Mouse (Mus musculus) CH12.LX (cell line): Measurements from ENCODE around the gene Ccdc169. TPM values are rescaled to one million over a fixed set of nuclear protein-coding genes. Genes with fewer than 3 reads are reported as not detected.

ENCODE experiments used
- DNase-seq: peaks from one replicate; pipeline ENCODE4 v3.0.0-alpha.2; 2013; ENCODE audit errors: extremely low read depth
- H3K27ac ChIP-seq: 2 replicates; pipeline ENCODE4 v1.5.1; 2012; ENCODE audit warnings: low read depth, mild to moderate bottlenecking, control low read depth, moderate library complexity; ENCODE audit not compliant: insufficient read depth
- H3K27me3 ChIP-seq: replicated peaks from 2 replicates; pipeline ENCODE3; 2012; ENCODE audit warnings: inconsistent platforms
- H3K36me3 ChIP-seq, 2 experiments: replicated peaks in 1 of 2; 2 replicates each; pipeline versions ENCODE3 to v1.6.1; 2012; ENCODE audit warnings: inconsistent platforms in 1 of 2, low read length in 1 of 2, mild to moderate bottlenecking in 1 of 2, mixed read lengths in 1 of 2, moderate library complexity in 1 of 2; ENCODE audit not compliant: control insufficient read depth in 1 of 2, insufficient read depth in 1 of 2
- H3K4me1 ChIP-seq, 2 experiments: 2 replicates each; pipeline ENCODE4 v1.6.1; 2012; ENCODE audit warnings: inconsistent platforms in 1 of 2, moderate library complexity in 1 of 2; ENCODE audit not compliant: insufficient read depth in 2 of 2, control insufficient read depth in 1 of 2
- H3K4me2 ChIP-seq: 2 replicates; pipeline ENCODE4 v1.6.1; 2012; ENCODE audit warnings: low read depth, mild to moderate bottlenecking, control low read depth; ENCODE audit not compliant: poor library complexity, insufficient read depth, severe bottlenecking
- H3K4me3 ChIP-seq, 3 experiments: fragments of 150-350 bp in 1 of 3; sonication (generic) in 1 of 3; replicated peaks in 1 of 3; 2 replicates each; pipeline versions ENCODE3 to v1.5.1; 2011 to 2012; ENCODE audit warnings: low read depth in 2 of 3, low read length in 2 of 3, mild to moderate bottlenecking in 2 of 3, moderate library complexity in 2 of 3, control low read depth in 1 of 3, improper control_type of control experiment in 1 of 3, inconsistent platforms in 1 of 3, mixed read lengths in 1 of 3; ENCODE audit not compliant: poor library complexity in 1 of 3
- H3K79me2 ChIP-seq: replicated peaks from 2 replicates; pipeline ENCODE4 v1.6.1; 2012; ENCODE audit warnings: mild to moderate bottlenecking, moderate library complexity; ENCODE audit not compliant: control insufficient read depth, poor library complexity, insufficient read depth, severe bottlenecking; ENCODE audit errors: extremely low read depth
- H3K9ac ChIP-seq: 2 replicates; pipeline ENCODE4 v1.6.1; 2012; ENCODE audit warnings: low read depth, mild to moderate bottlenecking, control low read depth, moderate library complexity; ENCODE audit not compliant: insufficient read depth
- H3K9me3 ChIP-seq: replicated peaks from 2 replicates; pipeline ENCODE3; 2012; ENCODE audit warnings: low read length, inconsistent platforms, mixed read lengths
- CHD2 ChIP-seq: IDR thresholded peaks from 2 replicates; pipeline ENCODE4 v1.6.1; 2011; ENCODE audit warnings: low read length, improper control_type of control experiment
- CTCF ChIP-seq, 2 experiments: IDR thresholded peaks in 1 of 2; conservative IDR thresholded peaks in 1 of 2; 2 replicates each; pipeline ENCODE4 v1.5.1; 2011 to 2012; ENCODE audit warnings: low read depth in 2 of 2, low read length in 2 of 2, improper control_type of control experiment in 1 of 2, inconsistent platforms in 1 of 2, mild to moderate bottlenecking in 1 of 2, moderate library complexity in 1 of 2
- IRF4 ChIP-seq: IDR thresholded peaks from 2 replicates; pipeline ENCODE4 v1.6.1; 2014; ENCODE audit warnings: low read depth, mild to moderate bottlenecking, inconsistent platforms, low read length, improper control_type of control experiment
- JUND ChIP-seq: conservative IDR thresholded peaks from 2 replicates; pipeline ENCODE4 v1.6.1; 2011; ENCODE audit warnings: low read depth, low read length, improper control_type of control experiment
- MAFK ChIP-seq: IDR thresholded peaks from 2 replicates; pipeline ENCODE4 v1.6.1; 2011; ENCODE audit warnings: low read length, improper control_type of control experiment; ENCODE audit not compliant: insufficient replicate concordance
- MAX ChIP-seq: IDR thresholded peaks from 2 replicates; pipeline ENCODE4 v1.6.1; 2011; ENCODE audit warnings: low read length, improper control_type of control experiment
- MEF2A ChIP-seq: IDR thresholded peaks from 2 replicates; pipeline ENCODE4 v1.6.1; 2014; ENCODE audit warnings: low read depth, mild to moderate bottlenecking, inconsistent platforms, low read length, improper control_type of control experiment, borderline replicate concordance
- MXI1 ChIP-seq: IDR thresholded peaks from 2 replicates; pipeline ENCODE4 v1.6.1; 2011; ENCODE audit warnings: mild to moderate bottlenecking, low read depth, low read length, improper control_type of control experiment
- NRF1 ChIP-seq: IDR thresholded peaks from 2 replicates; pipeline ENCODE4 v1.6.1; 2014; ENCODE audit warnings: low read depth, mild to moderate bottlenecking, inconsistent platforms, low read length, improper control_type of control experiment, moderate library complexity
- PAX5 ChIP-seq: IDR thresholded peaks from 2 replicates; pipeline ENCODE4 v1.6.1; 2012; ENCODE audit warnings: low read length, inconsistent platforms, mixed read lengths
- POLR2AphosphoS2 ChIP-seq: IDR thresholded peaks from 2 replicates; pipeline ENCODE4 v1.6.1; 2011; ENCODE audit warnings: low read depth, low read length, improper control_type of control experiment
- RAD21 ChIP-seq: IDR thresholded peaks from 2 replicates; pipeline ENCODE4 v1.6.1; 2011; ENCODE audit warnings: low read depth, mild to moderate bottlenecking, low read length, improper control_type of control experiment, moderate library complexity
- RCOR1 ChIP-seq: conservative IDR thresholded peaks from 2 replicates; pipeline ENCODE4 v1.6.1; 2012; ENCODE audit warnings: low read depth, mild to moderate bottlenecking, inconsistent platforms, low read length, improper control_type of control experiment
- SMC3 ChIP-seq: IDR thresholded peaks from 2 replicates; pipeline ENCODE4 v1.6.1; 2011; ENCODE audit warnings: low read depth, low read length, improper control_type of control experiment
- TCF12 ChIP-seq: IDR thresholded peaks from 2 replicates; pipeline ENCODE4 v1.6.1; 2014; ENCODE audit warnings: low read depth, mild to moderate bottlenecking, inconsistent platforms, low read length, improper control_type of control experiment
- UBTF ChIP-seq: IDR thresholded peaks from 2 replicates; pipeline ENCODE4 v1.6.1; 2012; ENCODE audit warnings: low read depth, mild to moderate bottlenecking, inconsistent platforms, low read length, improper control_type of control experiment, moderate library complexity
- USF1 ChIP-seq: IDR thresholded peaks from 2 replicates; pipeline ENCODE4 v1.6.1; 2014; ENCODE audit warnings: low read depth, mild to moderate bottlenecking, inconsistent platforms, low read length, improper control_type of control experiment
- USF2 ChIP-seq: conservative IDR thresholded peaks from 2 replicates; pipeline ENCODE4 v1.6.1; 2011; ENCODE audit warnings: low read depth, low read length, improper control_type of control experiment
- ZKSCAN1 ChIP-seq: IDR thresholded peaks from 2 replicates; pipeline ENCODE4 v1.6.1; 2012; ENCODE audit warnings: low read depth, inconsistent platforms, low read length, improper control_type of control experiment, borderline replicate concordance
- ZMIZ1 ChIP-seq: IDR thresholded peaks from 2 replicates; pipeline ENCODE4 v1.6.1; 2012; ENCODE audit warnings: low read depth, mild to moderate bottlenecking, inconsistent platforms, low read length, improper control_type of control experiment
- ZNF384 ChIP-seq: IDR thresholded peaks from 2 replicates; pipeline ENCODE4 v1.6.1; 2012; ENCODE audit warnings: low read depth, low read length, improper control_type of control experiment, inconsistent platforms
- dilution Hi-C: fragments of 300-500 bp; cut with MboI; formaldehyde crosslinking; loops from 2 replicates; pipeline ENCODE4 v1.14.3; 2020; ENCODE audit warnings: low sequenced_read_pairs; ENCODE audit not compliant: extremely low pct_unique_long_range_greater_than_20kb, extremely low pct_ligation_motif_present
- in situ Hi-C: fragments of 300-500 bp; cut with MboI; formaldehyde crosslinking; loops from 3 replicates; pipeline ENCODE4 v1.14.3; 2019; ENCODE audit warnings: low sequenced_read_pairs, low pct_ligation_motif_present, low pct_unique_long_range_greater_than_20kb, mixed read lengths
- polyA plus RNA-seq: library from polyadenylated mRNA; unstranded; fragments of >175 nt; gene quantifications from 2 replicates; pipeline ENCODE4 v1.2.1, GENCODE M21; 2012; ENCODE audit warnings: low read depth; ENCODE audit not compliant: insufficient read length
- total RNA-seq, 2 experiments: library from RNA; depleted of rRNA; stranded (reverse); fragments of 300-350 nt in 1 of 2; fragments of >200 nt in 1 of 2; gene quantifications; 2 replicates each; pipeline ENCODE4 v1.2.3; 2012 to 2014

The Ccdc169 gene
- total and polyA plus RNA-seq, 3 experiments: 0.08 to 0.10 TPM; not detected in 1

DNA sequence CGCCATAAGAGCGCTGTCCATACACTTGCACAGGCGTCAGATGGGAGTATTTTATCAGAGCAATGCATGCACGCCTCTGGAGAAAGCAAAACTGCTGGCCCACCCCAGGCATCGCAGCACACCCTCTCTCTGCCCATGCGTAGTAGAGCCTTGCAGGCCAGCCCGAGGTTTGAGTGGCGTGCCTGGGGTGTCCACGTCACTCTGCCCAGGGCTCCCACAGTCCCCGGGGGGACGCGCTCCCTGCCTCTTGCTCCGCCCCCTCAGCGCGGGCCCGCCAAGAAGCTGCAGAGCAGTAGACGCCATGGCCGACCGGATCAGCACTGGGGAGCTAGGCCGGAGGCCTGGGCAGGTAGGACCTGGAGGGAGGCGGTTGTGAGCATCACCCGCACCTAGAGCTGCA is 44.6 kb downstream of the Ccdc169 start, which contains the start of gene Sohlh2:
Sohlh2 (plus strand) TSS at position 263 of the 400 bp plus-strand sequence.
- Histone ChIP-seq H3K36me3 (no peaks in the 10 kb centered on the region), H3K27me3 (no peaks in the 10 kb centered on the region), H3K79me2 (no peaks in the 10 kb centered on the region), H3K4me2 (no peak within 1 kb of the TSS), H3K4me1 (no peaks in the 10 kb centered on the region), H3K9ac (no peak within 1 kb of the TSS), H3K27ac (no peak within 1 kb of the TSS), H3K9me3 (peaks cover 17% of the 10 kb centered on the region), H3K4me3 (no peak within 1 kb of the TSS)
- in situ Hi-C loops: no loop called here
- dilution Hi-C loops: no loop called here
- TF ChIP-seq USF1 (no peak), ZMIZ1 (no peak), POLR2AphosphoS2 (no peak), JUND (no peak), NRF1 (no peak), MAFK (no peak), CTCF (conservative IDR thresholded peaks at IDR 0.05 in 1 of 2, IDR thresholded peaks at IDR 0.05 in 1 of 2; ENCODE audit: low read depth in 2 of 2, low read length in 2 of 2) (no peak), CHD2 (no peak), IRF4 (no peak), TCF12 (no peak)
- no peak for DNase-seq

DNA sequence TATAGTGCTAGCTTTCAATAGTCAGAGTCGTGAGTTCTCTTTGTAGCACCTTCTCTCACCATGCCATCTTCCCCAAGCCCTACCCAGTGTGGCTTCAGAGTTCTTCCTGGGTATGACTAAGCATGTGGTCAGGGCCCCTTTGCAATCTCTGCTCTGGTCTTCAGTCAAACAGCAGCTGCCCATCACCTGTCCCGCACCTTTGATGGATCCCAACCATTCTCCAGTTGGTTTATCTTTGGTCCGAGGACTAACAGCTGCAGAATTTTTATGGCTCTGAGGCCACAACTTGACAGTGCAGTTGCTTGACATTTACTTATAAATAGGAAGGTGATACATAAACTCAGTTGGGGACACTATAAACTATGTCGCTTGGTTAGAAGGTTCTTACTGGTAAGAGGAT is 54.5 kb downstream of the Ccdc169 start:
- no peak overlapping the region for H3K27ac ChIP-seq
- H3K79me2 ChIP-seq: no peaks in the 10 kb centered on the region
- H3K4me3 ChIP-seq: no peak overlapping the region
- no peaks in the 10 kb centered on the region for H3K4me1 ChIP-seq
- H3K27me3 ChIP-seq: no peaks in the 10 kb centered on the region
- TF ChIP-seq CHD2 (no peak), ZNF384 (no peak), SMC3 (no peak), MEF2A (no peak), RAD21 (no peak), UBTF (no peak), MAX (no peak), USF2 (no peak), ZKSCAN1 (no peak), POLR2AphosphoS2 (no peak), USF1 (no peak), MXI1 (no peak), PAX5 (no peak), RCOR1 (no peak)
- no peak overlapping the region for H3K4me2 ChIP-seq
- H3K9ac ChIP-seq: no peak overlapping the region
- no peaks in the 10 kb centered on the region for H3K36me3 ChIP-seq
- DNase-seq: no peak
- dilution Hi-C loops (no loop called here), in situ Hi-C loops (no loop called here)
- peaks cover 5% of the 10 kb centered on the region for H3K9me3 ChIP-seq
